Mouse (Mus musculus): ENCODE measurements around the gene Rbfox3.

Rbfox3 gene

GRCm38 (mm10) chr11:118905656-118906055 is 5.7 kb downstream of the Rbfox3 start:
- no peak for DNase-seq

GRCm38 (mm10) chr11:118904253-118904652 is 7.1 kb downstream of the Rbfox3 start:
- no peak for DNase-seq

DNA sequence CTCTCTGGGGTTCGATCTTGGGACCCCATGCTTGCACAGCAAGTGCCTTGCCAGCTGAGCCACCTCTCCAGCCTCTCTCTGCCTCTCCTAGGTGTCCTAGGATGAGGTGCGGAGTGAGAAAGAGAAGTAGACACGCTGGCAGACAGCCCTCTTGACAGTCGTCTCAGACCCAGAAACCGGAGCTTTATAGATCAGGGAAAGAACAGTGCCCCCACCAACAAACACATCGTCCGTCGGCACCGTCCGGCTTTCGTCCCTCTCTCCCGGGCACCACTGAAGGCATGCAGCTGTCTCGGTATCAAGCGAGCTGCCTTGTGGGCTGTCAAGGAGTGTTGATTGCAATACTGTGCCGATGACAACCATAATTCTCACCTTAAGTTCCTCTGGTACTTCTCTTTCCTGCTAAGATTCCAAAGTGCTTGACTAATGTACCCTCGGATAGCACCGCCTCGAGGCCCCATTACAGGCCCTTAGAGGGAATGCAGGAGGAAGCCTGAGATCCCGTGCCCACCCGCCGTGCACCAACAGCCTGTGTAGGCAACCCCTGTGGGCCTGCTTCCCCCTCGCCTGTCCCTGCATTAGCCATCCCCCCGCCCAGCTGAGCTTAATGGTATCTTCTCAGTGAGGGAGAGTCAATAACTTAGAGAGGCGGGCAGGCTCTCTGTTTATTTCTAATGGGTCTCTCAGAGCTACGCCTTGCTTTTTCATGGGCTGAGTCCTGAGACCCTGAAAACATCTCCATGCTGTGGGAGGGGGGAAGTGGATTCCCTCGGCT is 11.4 kb downstream of the Rbfox3 start:
- DNase-seq = no peak

DNA sequence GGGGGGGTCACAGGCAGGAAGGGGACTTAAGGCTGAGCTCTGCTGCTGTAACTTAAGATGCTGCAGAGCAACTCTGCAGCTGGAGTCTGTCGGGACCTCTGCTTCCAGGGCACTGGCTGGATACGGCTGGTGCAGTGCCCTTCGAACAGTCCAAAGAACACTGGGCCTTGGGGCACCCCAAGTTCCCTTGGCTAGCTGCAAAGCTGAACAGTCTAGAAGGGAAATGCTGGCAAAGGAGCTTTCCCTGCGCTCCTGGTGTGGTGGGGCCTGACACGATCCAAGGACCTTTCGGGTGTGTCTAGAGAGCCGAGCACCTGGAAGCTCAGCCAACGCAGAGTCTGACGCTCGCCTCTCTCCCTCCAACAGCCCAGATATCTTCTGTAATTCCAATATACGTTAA is 12.8 kb downstream of the Rbfox3 start:
- DNase-seq = no peak

GRCm38 (mm10) chr11:118898156-118898555 is 13.2 kb downstream of the Rbfox3 start:
- no peak for DNase-seq

- DNase-seq = no peak
Observed at GRCm38 (mm10) chr11:118897114-118897841, 14.1 kb downstream of the Rbfox3 start.

GRCm38 (mm10) chr11:118896032-118896675 is 15.2 kb downstream of the Rbfox3 start:
- no peak for DNase-seq

DNA sequence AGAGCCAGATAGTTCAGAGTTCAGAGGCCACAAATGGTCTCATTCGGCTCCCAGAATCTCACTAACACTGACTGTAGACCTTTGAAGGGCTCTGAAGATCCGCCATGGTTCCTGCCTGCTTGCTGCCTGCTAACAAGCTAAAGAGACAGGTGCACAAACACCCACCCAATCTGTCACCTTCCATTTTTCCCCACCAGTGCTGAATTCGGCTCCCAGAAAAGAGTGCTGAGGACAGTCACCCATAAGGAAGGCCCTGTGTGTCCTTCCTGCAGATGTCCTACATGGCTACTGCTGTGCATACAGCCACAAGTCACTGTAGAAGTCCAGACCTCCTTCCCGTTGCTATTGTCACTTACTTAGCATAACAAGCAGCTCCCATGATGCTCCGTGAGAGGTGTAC is 16.6 kb downstream of the Rbfox3 start:
- no peak for DNase-seq

- DNase-seq = no peak
Observed at GRCm38 (mm10) chr11:118894196-118894595, 17.2 kb downstream of the Rbfox3 start.

DNA sequence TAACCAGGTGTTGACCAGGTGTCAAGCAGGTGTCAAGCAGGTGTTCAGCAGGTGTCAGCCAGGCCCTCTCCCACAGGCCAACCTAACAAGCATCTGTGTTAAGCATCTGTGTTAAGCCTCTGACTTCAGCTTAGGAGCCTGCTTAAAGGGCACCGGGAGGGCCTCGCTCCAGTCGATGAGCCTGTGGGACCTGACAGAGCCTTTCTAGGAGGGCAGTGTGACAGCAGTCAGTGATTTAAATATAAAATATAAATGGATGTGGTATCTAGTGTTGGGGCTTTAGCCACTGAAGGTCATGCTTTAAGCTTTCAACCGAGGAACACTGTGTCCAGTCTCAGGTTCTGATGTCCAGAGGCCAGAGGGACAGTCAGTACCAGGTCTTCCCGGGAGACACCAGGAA is 18.5 kb downstream of the Rbfox3 start:
- DNase-seq = no peak

GRCm38 (mm10) chr11:118891516-118891915 is 19.9 kb downstream of the Rbfox3 start:
- DNase-seq = no peak

- DNase-seq = no peak
Observed at GRCm38 (mm10) chr11:118890992-118891398, 20.4 kb downstream of the Rbfox3 start.

- DNase-seq = no peak
Observed at GRCm38 (mm10) chr11:118890474-118890873, 20.9 kb downstream of the Rbfox3 start.

DNA sequence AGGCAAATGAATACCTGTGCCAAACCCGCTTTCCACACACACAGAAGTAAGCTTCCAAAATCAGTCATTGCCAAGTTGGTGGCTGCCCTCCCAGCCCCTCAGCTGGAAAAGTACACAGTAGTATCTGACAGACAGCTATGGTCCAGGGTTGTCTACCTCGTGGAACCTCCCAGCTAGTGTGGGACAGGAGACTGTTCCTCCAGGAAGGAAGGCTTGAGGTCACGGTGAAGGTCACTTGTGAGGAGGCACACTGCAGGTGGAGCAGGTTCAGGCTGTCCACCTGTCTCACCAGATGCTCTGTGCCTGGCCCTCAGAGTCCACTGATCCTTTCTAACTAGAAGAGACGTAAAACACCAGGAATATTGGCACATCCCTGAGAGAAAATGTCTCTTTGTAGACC is 21.9 kb downstream of the Rbfox3 start:
- DNase-seq = no peak

GRCm38 (mm10) chr11:118888426-118888825 is 23.0 kb downstream of the Rbfox3 start:
- no peak for DNase-seq

DNA sequence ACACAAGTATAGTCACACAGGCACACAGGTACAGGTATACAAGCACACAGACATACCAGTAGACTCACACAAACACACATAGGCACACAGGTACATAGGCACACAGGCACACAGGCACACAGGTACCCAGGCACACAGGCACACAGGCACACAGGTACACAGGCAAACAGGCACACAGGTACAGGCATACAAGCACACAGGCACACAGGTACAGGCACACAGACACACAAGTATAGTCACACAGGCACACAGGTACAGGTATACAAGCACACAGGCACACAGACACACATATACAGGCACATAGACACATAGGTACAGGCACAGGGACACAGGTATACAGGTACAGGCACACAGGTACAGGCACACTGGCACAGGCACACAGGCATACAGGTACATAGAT is 24.2 kb downstream of the Rbfox3 start:
- DNase-seq = no peak

GRCm38 (mm10) chr11:118886269-118886965 is 25.0 kb downstream of the Rbfox3 start:
- no peak for DNase-seq

GRCm38 (mm10) chr11:118885604-118886003 is 25.8 kb downstream of the Rbfox3 start:
- DNase-seq = no peak

DNA sequence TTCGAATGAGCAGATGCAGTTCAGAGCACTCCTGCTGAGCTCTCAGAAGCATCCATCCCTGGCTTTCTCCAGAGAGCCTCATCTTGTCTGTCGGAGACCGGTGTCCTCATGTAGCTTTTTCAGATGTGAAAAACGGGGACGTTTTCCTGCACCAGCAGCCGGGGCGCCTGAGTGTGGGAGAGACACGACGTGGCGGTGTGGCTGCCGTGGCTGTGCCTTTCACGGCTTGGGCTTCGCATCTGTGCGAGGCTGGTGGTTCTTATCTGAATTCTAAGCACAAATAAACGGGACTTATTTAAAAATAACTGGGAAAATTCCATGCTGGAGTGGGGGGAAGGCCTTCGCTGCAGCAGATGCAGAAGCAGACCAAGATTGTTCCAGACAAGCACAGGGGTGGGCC is 26.3 kb downstream of the Rbfox3 start:
- DNase-seq = no peak

DNA sequence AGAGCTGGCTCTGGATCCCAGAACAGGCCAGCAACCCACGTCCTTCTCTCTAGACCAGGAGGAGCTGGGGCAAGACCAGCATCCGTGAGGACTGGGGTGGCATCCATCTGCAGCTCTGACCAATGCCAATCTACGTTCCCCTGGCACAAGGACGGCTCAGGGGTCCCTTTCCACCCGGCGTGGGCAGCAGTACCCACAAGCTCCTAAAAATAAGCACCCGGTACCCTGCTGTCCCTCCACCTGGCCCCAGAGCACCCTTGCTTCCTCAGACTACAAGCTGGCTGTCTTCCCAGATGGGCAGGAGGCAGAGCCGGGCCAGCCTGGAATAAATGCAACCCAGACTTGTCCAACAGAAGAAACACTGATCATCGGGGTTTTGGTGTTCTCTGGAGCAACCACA is 28.3 kb downstream of the Rbfox3 start:
- DNase-seq = no peak

GRCm38 (mm10) chr11:118881786-118882495 is 29.5 kb downstream of the Rbfox3 start:
- DNase-seq = no peak

DNA sequence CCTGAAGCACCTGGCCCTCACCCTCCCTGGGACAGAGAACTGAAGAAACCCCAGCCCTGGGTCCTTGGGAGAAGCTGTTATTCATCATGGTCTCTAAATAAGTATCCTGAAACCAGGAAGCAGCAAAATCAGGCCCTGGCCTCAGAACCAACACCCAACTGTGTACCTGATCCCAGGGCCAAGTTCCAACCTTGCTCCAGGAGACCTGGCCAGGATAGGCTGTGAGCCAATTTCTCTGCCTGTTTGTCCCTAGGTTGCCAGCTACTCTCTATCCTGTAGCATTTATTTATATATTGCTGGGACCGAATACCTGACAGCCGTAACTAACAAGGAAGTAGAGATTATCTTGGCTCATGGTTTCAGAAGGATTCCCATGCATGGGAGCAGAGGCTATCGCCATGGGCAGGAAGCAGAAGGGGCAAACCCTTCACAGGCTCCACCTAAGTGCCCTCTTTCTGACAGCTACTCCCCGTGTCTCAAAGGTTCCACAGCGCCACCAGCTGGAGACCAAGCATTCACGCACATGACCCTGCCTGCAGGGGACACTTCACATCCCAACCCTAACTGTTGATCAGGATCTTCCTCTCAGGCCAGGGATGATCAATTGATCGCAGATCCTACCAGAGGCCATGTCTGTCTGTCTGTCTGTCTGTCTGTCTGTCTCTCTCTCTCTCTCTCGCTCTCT is 31.8 kb downstream of the Rbfox3 start:
- DNase-seq = no peak

All from B cell, adult 2 months (primary cell).